Mouse (Mus musculus) 3134 (cell line): ENCODE results near the gene Lat.
"Not testable (repeated sequence)": the region's sequence is repeated elsewhere in the genome, so short reads cannot be mapped to it uniquely, and the experiment has no call there.

Experiments used
- DNase-seq: peaks from one replicate; pipeline ENCODE4 v3.0.0-alpha.2; 2011; ENCODE audit warnings: low spot score; ENCODE audit not compliant: insufficient read length; ENCODE audit errors: extremely low read depth

Gene Lat

GRCm38 (mm10) chr7:126369393-126369792, at the start of gene Lat:
Gene Lat (minus strand): TSS chr7:126369570.
- DNase-seq, result no peak

GRCm38 (mm10) chr7:126418496-126418895, 49.1 kb upstream of the Lat start:
- no peak for DNase-seq

- no peak for DNase-seq
Measured at GRCm38 (mm10) chr7:126417606-126418005, 48.2 kb upstream of the Lat start.

- no peak for DNase-seq
Measured at GRCm38 (mm10) chr7:126417045-126417444, 47.7 kb upstream of the Lat start.

- DNase-seq, result no peak
Measured at GRCm38 (mm10) chr7:126416615-126417014, 47.2 kb upstream of the Lat start.

- no peak for DNase-seq
Measured at GRCm38 (mm10) chr7:126414725-126415124, 45.4 kb upstream of the Lat start, which contains the start of gene Cd19. Gene Cd19 (minus strand): TSS chr7:126414889.

GRCm38 (mm10) chr7:126411061-126411460, 41.7 kb upstream of the Lat start:
- no peak for DNase-seq

GRCm38 (mm10) chr7:126408686-126409085, 39.3 kb upstream of the Lat start:
- peak; percentile 49 for DNase-seq

- not testable (repeated sequence) for DNase-seq
Measured at GRCm38 (mm10) chr7:126402518-126402917, 33.1 kb upstream of the Lat start.

GRCm38 (mm10) chr7:126399548-126399947, 30.2 kb upstream of the Lat start:
- no peak for DNase-seq

GRCm38 (mm10) chr7:126397822-126398221, 28.5 kb upstream of the Lat start:
- no peak for DNase-seq

- DNase-seq, result no peak
Measured at GRCm38 (mm10) chr7:126397221-126397620, 27.9 kb upstream of the Lat start.

GRCm38 (mm10) chr7:126396298-126397119, 27.1 kb upstream of the Lat start, which contains the start of gene Nfatc2ip:
Gene Nfatc2ip (minus strand): TSS chr7:126396737.
- peak; percentile 94 for DNase-seq

GRCm38 (mm10) chr7:126392086-126392884, 22.9 kb upstream of the Lat start:
- not testable (repeated sequence) for DNase-seq

- no peak for DNase-seq
Measured at GRCm38 (mm10) chr7:126388185-126388584, 18.8 kb upstream of the Lat start.

GRCm38 (mm10) chr7:126383565-126383964, 14.2 kb upstream of the Lat start:
- DNase-seq, result no peak

- peak; percentile 82 for DNase-seq
Measured at GRCm38 (mm10) chr7:126377278-126378158, 8.1 kb upstream of the Lat start, which contains the start of gene Spns1. Gene Spns1 (minus strand): TSS chr7:126377450.

- no peak for DNase-seq
Measured at GRCm38 (mm10) chr7:126376903-126377277, 7.5 kb upstream of the Lat start.

- no peak for DNase-seq
Measured at GRCm38 (mm10) chr7:126375012-126375411, 5.6 kb upstream of the Lat start.

GRCm38 (mm10) chr7:126374526-126374925, 5.2 kb upstream of the Lat start:
- DNase-seq, result no peak

GRCm38 (mm10) chr7:126373007-126373406, 3.6 kb upstream of the Lat start:
- no peak for DNase-seq
